12 mouse cellular contexts compared by ENCODE assay signal in genomic region chr13:47277824-47278290, GRCm38 (mm10).
DNase-seq lines count a peak whose midpoint lies in the region; ATAC-seq and TF ChIP-seq lines count a peak whose summit lies in the region.
"Had no signal": no experiment of that assay in that cellular context is flagged by ENCODE, and none has a peak within 500 bp of the region (broad histone marks: within the 10 kb centered on the region; RNA-seq: fewer than 3 reads in every experiment).

No protein-coding gene starts in this region.

- peak overlapping the region; percentile 59; the same call in 1 of the 2 replicates for H3K4me2 ChIP-seq in heart, embryonic 16.5 days (ENCODE audit: low read depth, low read length)
- no peak overlapping the region for H3K4me2 ChIP-seq in midbrain, postnatal 0 days (ENCODE audit: low read depth, low read length, poor library complexity, severe bottlenecking)
- H3K4me2 ChIP-seq: liver, embryonic 11.5 days; stomach, embryonic 15.5 days had no signal

- no peak for TF ChIP-seq POLR2A in heart, adult 2 months (IDR thresholded peaks at IDR 0.05; ENCODE audit: insufficient read depth, low read depth, low read length)

- DNase-seq in embryo, embryonic 11 days: peak; percentile 73
- DNase-seq in embryo, embryonic 10.5 days (ENCODE audit: low spot score): no peak
- no peak for DNase-seq in heart, adult 2 months
- peak; percentile 64 for DNase-seq in midbrain, embryonic 10.5 days (ENCODE audit: low spot score)
- DNase-seq in midbrain, postnatal 0 days (ENCODE audit: low spot score): no peak
- DNase-seq in forelimb bud, embryonic 11.5 days (ENCODE audit: low read depth, low spot score): peak; percentile 35
- DNase-seq in adrenal gland, postnatal 36 days: no peak
- DNase-seq: gastrocnemius, postnatal 14 days; thymus, postnatal 4 days had no signal

- no peak for TF ChIP-seq EP300 in heart, adult 2 months (IDR thresholded peaks at IDR 0.05; ENCODE audit: insufficient read depth, low read depth, low read length)

- peak overlapping the region; percentile 92 for H3K27ac ChIP-seq in heart, embryonic 16.5 days (ENCODE audit: low read length)
- no peak overlapping the region; the same call in 1 of the 2 replicates for H3K27ac ChIP-seq in heart, adult 2 months
- peak overlapping the region; percentile 86 for H3K27ac ChIP-seq in midbrain, embryonic 10.5 days (replicated peaks)
- no peak overlapping the region for H3K27ac ChIP-seq in midbrain, postnatal 0 days (ENCODE audit: low read depth, low read length)
- H3K27ac ChIP-seq: stomach, embryonic 15.5 days had no signal

- ATAC-seq in heart, embryonic 16.5 days (replicated peaks; ENCODE audit: extremely low read depth, insufficient read depth, low FRiP score): no peak
- no peak for ATAC-seq in midbrain, postnatal 0 days (ENCODE audit: low FRiP score)

- TF ChIP-seq CTCF in heart, adult 2 months (IDR thresholded peaks at IDR 0.05): no peak
- no peak for TF ChIP-seq CTCF in midbrain, postnatal 0 days (IDR thresholded peaks at IDR 0.05)

- 37% methylated on average over 5 of the region's 5 CpGs for WGBS in heart, embryonic 16.5 days
- WGBS in heart, adult 2 months: 36% methylated on average over 5 of the region's 5 CpGs
- WGBS in midbrain, embryonic 10.5 days: 9% methylated on average over 5 of the region's 5 CpGs
- WGBS in midbrain, postnatal 0 days: 7% methylated on average over 5 of the region's 5 CpGs

- intact Hi-C loops in heart, adult 2 months (cut with DNase I): no loop called here

- no peaks in the 10 kb centered on the region for H3K79me2 ChIP-seq in heart, adult 2 months (replicated peaks; ENCODE audit: control insufficient read depth, insufficient read depth, low read length)

- H3K4me1 ChIP-seq in heart, embryonic 16.5 days (ENCODE audit: control insufficient read depth, insufficient read depth, low read length): peaks cover 23% of the 10 kb centered on the region
- peaks cover 8% of the 10 kb centered on the region for H3K4me1 ChIP-seq in heart, adult 2 months (ENCODE audit: control insufficient read depth, insufficient read depth, low read length)
- peaks cover 72% of the 10 kb centered on the region for H3K4me1 ChIP-seq in midbrain, embryonic 10.5 days
- H3K4me1 ChIP-seq in midbrain, postnatal 0 days (ENCODE audit: insufficient read depth, low read length): no peaks in the 10 kb centered on the region

- no peak overlapping the region for H3K4me3 ChIP-seq in heart, embryonic 16.5 days (ENCODE audit: low read length)
- no peak overlapping the region for H3K4me3 ChIP-seq in heart, adult 2 months
- H3K4me3 ChIP-seq in midbrain, embryonic 10.5 days: peak overlapping the region; percentile 29; the same call in 1 of the 2 replicates
- no peak overlapping the region for H3K4me3 ChIP-seq in midbrain, postnatal 0 days (ENCODE audit: low read depth, low read length)
- H3K4me3 ChIP-seq: stomach, embryonic 15.5 days had no signal

- no peaks in the 10 kb centered on the region for H3K27me3 ChIP-seq in heart, embryonic 16.5 days (ENCODE audit: control insufficient read depth, insufficient read depth, low read length)
- no peaks in the 10 kb centered on the region for H3K27me3 ChIP-seq in heart, adult 2 months (ENCODE audit: control insufficient read depth, insufficient read depth, low read length)
- no peaks in the 10 kb centered on the region for H3K27me3 ChIP-seq in midbrain, embryonic 10.5 days (ENCODE audit: low read depth, poor library complexity, severe bottlenecking)
- H3K27me3 ChIP-seq in midbrain, postnatal 0 days (ENCODE audit: insufficient read depth, low read length): no peaks in the 10 kb centered on the region
- H3K27me3 ChIP-seq: stomach, embryonic 15.5 days had no signal

- no peaks in the 10 kb centered on the region for H3K36me3 ChIP-seq in heart, embryonic 16.5 days (ENCODE audit: control insufficient read depth, insufficient read depth)
- no peaks in the 10 kb centered on the region for H3K36me3 ChIP-seq in heart, adult 2 months (ENCODE audit: control insufficient read depth, insufficient read depth, low read length)
- no peaks in the 10 kb centered on the region for H3K36me3 ChIP-seq in midbrain, embryonic 10.5 days
- no peaks in the 10 kb centered on the region for H3K36me3 ChIP-seq in midbrain, postnatal 0 days (ENCODE audit: insufficient read depth, low read length)
- H3K36me3 ChIP-seq: stomach, embryonic 15.5 days had no signal

- no peaks in the 10 kb centered on the region for H3K9me3 ChIP-seq in heart, embryonic 16.5 days (replicated peaks; ENCODE audit: control insufficient read depth, low read length)
- 0 out of 2 replicates have a peak, but pooled peaks cover 4% of the 10 kb centered on the region for H3K9me3 ChIP-seq in midbrain, embryonic 10.5 days (replicated peaks)
- no peaks in the 10 kb centered on the region for H3K9me3 ChIP-seq in midbrain, postnatal 0 days (ENCODE audit: low read length)
- H3K9me3 ChIP-seq: stomach, embryonic 15.5 days had no signal

- no peak overlapping the region for H3K9ac ChIP-seq in heart, embryonic 16.5 days (ENCODE audit: low read length)
- no peak overlapping the region for H3K9ac ChIP-seq in heart, adult 2 months (ENCODE audit: low read depth, low read length)
- H3K9ac ChIP-seq in midbrain, postnatal 0 days (replicated peaks; ENCODE audit: low read length, poor library complexity, severe bottlenecking): no peak overlapping the region
- H3K9ac ChIP-seq: stomach, embryonic 15.5 days had no signal

Comparison
In these comparisons a context has a peak if more than half of its experiments do, and no peak if none do; other contexts are left out.
1. DNase-seq: peak in embryo, embryonic 11 days (single experiment), midbrain, embryonic 10.5 days (single experiment) and forelimb bud, embryonic 11.5 days (single experiment); none in embryo, embryonic 10.5 days (single experiment), heart, adult 2 months (0 of 2), midbrain, postnatal 0 days (single experiment) and adrenal gland, postnatal 36 days (0 of 2).
2. H3K27ac ChIP-seq: peak in heart, embryonic 16.5 days (single experiment) and midbrain, embryonic 10.5 days (single experiment); none in heart, adult 2 months (single experiment) and midbrain, postnatal 0 days (single experiment).